Mouse (Mus musculus): Measurements from ENCODE around the gene Nat10. TPM values are rescaled to one million over a fixed set of nuclear protein-coding genes. Genes with fewer than 3 reads are reported as not detected.
A peak's percentile ranks its signal among the peaks of the same experiment; 100 is the strongest.

Gene Nat10
- polyA plus RNA-seq, 1 experiment from 2014 or later, result 33.7 TPM

DNA sequence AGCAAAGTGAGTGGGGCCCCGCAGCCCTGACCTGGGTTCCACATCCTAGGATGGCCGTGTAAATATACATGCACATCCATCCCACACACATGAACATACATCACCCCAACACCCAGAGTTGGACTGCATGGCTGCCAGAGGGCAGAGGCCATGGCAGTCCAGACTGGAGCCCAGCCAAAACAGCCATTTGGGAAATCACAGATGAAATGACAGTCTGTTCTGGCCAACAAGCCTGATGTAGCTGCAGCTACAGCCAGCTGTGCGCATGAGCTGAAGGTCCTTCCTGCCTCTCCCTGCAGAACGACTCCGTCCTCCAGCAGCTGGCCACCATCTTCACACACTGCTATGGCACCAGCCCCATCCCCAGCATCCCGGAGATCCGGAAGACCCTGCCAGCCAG lies 50.2 kb downstream of the Nat10 start:
- Histone ChIP-seq H3K36me3 (peaks cover 96% of the 10 kb centered on the region), H3K9me3 (no peaks in the 10 kb centered on the region), H3K27me3 (no peaks in the 10 kb centered on the region), H3K9ac (replicated peaks) (no peak overlapping the region), H3K4me1 (replicated peaks) (peaks cover 17% of the 10 kb centered on the region), H3K4me3 (replicated peaks) (no peak overlapping the region), H3K4me2 (no peak overlapping the region), H3K27ac (no peak overlapping the region; the same call in 1 of the 2 replicates)
- ATAC-seq (ENCODE audit: insufficient number of reproducible peaks, insufficient read depth, low FRiP score, low TSS enrichment, low read depth), result no peak
- 94% methylated on average over 7 of the region's 7 CpGs for WGBS

DNA sequence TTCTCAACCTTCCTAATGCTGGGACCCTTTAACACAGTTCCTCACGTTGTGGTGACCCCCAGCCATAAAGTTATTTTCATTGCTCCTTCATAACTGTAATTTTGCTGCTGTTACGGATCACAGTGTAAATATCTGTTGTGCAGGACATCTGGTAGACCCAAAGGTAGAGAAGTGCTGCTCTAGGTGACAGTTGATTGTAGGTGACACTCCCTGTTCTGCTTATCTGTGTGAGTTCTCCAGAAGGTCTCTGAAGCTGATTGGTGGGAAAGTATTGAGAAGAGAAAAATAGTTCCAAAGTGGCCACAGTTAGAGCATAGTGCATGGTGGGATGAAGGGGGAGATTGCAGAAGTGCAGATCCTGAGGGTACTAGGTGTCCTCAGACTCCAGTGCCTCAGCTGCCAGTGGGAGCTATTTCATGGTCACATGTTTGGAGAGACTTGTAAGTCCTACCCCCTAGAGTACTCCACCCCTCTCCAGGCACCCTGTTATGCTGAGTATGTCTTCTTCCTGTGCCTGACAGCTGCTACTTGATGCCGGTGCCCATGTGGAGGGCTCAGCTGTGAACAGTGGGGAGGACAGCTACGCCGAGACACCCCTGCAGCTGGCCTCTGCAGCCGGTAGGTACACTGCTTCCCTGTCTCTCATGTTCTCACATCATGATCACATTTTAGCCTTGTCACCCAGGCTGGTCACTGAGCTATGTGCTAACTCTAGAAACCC lies 53.9 kb downstream of the Nat10 start:
- 83% methylated on average over 6 of the region's 6 CpGs for WGBS
- H3K4me2 ChIP-seq, result no peak overlapping the region
- ATAC-seq (ENCODE audit: insufficient number of reproducible peaks, insufficient read depth, low FRiP score, low TSS enrichment, low read depth), result no peak
- no peak overlapping the region for H3K4me3 ChIP-seq (replicated peaks)
- peaks cover 37% of the 10 kb centered on the region for H3K4me1 ChIP-seq (replicated peaks)
- no peaks in the 10 kb centered on the region for H3K27me3 ChIP-seq
- no peak overlapping the region; the same call in 1 of the 2 replicates for H3K27ac ChIP-seq
- no peaks in the 10 kb centered on the region for H3K9me3 ChIP-seq
- peaks cover 92% of the 10 kb centered on the region for H3K36me3 ChIP-seq
- no peak overlapping the region for H3K9ac ChIP-seq (replicated peaks)

DNA sequence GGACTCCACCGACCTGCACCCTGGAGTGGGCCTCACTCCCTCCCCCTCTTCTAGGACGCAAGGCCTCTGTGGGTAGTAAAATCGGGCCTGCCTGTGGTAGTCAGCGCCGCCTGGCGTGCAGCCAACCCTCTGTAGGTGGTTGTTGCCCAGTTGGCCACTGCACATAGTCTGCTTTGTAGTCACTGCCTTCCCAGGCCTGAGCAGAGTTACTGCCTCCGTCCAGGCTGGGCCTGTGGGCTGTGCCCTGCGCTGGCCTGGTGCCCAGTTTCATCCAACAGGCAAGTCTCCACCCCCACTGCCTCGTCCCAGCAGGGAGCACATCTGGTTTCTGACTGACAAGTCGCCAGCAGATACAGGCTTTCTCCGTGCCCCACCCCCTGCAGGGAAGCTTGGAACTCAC lies 54.8 kb downstream of the Nat10 start:
- peak; percentile 86 for ATAC-seq (ENCODE audit: insufficient number of reproducible peaks, insufficient read depth, low FRiP score, low TSS enrichment, low read depth)
- Histone ChIP-seq H3K9ac (replicated peaks) (no peak overlapping the region), H3K27ac (peak overlapping the region; percentile 80), H3K27me3 (no peaks in the 10 kb centered on the region), H3K4me3 (replicated peaks) (no peak overlapping the region), H3K4me1 (replicated peaks) (peaks cover 37% of the 10 kb centered on the region), H3K4me2 (0 out of 2 replicates have a peak overlapping the region, but pooled peaks have one; percentile 1), H3K9me3 (no peaks in the 10 kb centered on the region), H3K36me3 (peaks cover 90% of the 10 kb centered on the region)
- 14% methylated on average over 11 of the region's 11 CpGs for WGBS

DNA sequence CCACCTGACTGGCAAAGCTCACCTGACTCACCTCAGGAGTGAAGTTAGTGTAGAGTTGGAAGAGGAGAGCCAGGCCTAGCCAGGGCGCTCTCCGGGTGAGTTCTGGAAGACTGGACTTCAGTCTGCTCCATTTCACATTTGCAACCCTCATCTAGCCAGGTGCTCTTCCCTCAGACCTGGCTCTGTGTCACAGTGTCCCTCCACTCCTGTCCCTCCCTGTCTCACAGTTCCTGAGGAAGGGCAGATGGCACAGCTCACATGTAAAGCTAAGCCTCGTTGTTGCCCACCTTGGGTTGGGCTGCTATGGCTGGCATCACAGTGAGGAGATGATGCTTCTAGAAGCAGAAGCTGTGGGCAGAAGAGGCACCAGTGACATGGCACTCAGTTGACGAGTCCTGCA lies 55.2 kb downstream of the Nat10 start:
- WGBS, result 74% methylated on average over 4 of the region's 4 CpGs
- no peaks in the 10 kb centered on the region for H3K9me3 ChIP-seq
- H3K4me3 ChIP-seq (replicated peaks), result no peak overlapping the region
- ATAC-seq (ENCODE audit: insufficient number of reproducible peaks, insufficient read depth, low FRiP score, low TSS enrichment, low read depth), result 0 out of 2 replicates have a peak, but pooled peaks have one; percentile 10
- H3K9ac ChIP-seq (replicated peaks), result no peak overlapping the region
- H3K4me2 ChIP-seq, result 0 out of 2 replicates have a peak overlapping the region, but pooled peaks have one; percentile 1
- H3K36me3 ChIP-seq, result peaks cover 86% of the 10 kb centered on the region
- H3K4me1 ChIP-seq (replicated peaks), result peaks cover 37% of the 10 kb centered on the region
- no peaks in the 10 kb centered on the region for H3K27me3 ChIP-seq
- peak overlapping the region; percentile 80 for H3K27ac ChIP-seq

DNA sequence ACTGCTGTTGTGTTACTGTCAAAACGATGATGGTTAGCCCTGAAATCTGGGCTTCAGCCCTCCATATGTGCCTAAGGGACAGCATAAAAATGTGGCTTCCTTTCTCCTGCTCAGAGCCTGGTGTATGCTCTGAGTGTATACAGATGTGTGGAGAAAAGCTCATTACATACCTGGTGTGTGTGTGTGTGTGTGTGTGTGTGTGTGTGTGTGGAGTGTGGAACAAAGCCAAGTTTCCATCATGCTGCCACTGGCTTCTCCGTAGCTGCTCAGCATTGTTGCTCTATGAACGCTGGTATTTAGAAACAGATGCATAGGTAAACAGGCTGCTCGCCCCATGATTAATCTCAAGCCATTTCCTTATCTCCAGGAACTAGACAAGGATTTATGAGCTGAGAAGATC lies 57.2 kb downstream of the Nat10 start:
- Histone ChIP-seq H3K4me1 (replicated peaks) (peaks cover 48% of the 10 kb centered on the region), H3K36me3 (peaks cover 66% of the 10 kb centered on the region)
- ATAC-seq (ENCODE audit: insufficient number of reproducible peaks, insufficient read depth, low FRiP score, low TSS enrichment, low read depth), result no peak

DNA sequence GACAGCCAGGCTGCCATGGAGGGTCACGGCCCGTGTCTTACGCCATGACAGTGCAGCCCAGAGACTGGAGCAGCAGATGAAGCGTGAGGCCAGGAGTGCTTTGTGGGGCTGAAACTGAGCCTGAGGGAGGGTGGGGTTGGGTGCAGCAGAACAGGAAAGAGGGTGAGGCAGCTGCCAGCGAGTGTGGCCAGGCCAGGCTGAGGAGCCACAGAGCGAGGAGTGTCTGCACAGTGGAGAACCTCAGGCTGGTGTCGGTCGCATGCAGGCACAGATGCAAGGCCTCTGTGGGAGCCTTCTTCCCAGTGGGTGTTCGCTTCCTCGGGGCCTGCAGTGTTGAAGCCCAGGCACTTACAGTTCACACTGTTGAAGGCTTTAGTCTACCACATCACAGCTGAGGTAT lies 57.7 kb downstream of the Nat10 start:
- no peak overlapping the region for H3K9ac ChIP-seq (replicated peaks)
- H3K36me3 ChIP-seq, result peaks cover 61% of the 10 kb centered on the region
- no peak overlapping the region for H3K27ac ChIP-seq
- no peak overlapping the region for H3K4me2 ChIP-seq
- H3K27me3 ChIP-seq, result no peaks in the 10 kb centered on the region
- H3K4me1 ChIP-seq (replicated peaks), result peaks cover 48% of the 10 kb centered on the region
- H3K4me3 ChIP-seq (replicated peaks), result no peak overlapping the region
- ATAC-seq (ENCODE audit: insufficient number of reproducible peaks, insufficient read depth, low FRiP score, low TSS enrichment, low read depth), result no peak
- 82% methylated on average over 10 of the region's 10 CpGs for WGBS
- no peaks in the 10 kb centered on the region for H3K9me3 ChIP-seq

More for the DNA sequence above, 57.2 kb downstream of the Nat10 start:
- Histone ChIP-seq H3K4me3 (replicated peaks) (no peak overlapping the region), H3K27ac (no peak overlapping the region), H3K9me3 (no peaks in the 10 kb centered on the region), H3K4me2 (no peak overlapping the region), H3K9ac (replicated peaks) (no peak overlapping the region), H3K27me3 (no peaks in the 10 kb centered on the region)
- WGBS, result 64% methylated on average over 4 of the region's 4 CpGs

DNA sequence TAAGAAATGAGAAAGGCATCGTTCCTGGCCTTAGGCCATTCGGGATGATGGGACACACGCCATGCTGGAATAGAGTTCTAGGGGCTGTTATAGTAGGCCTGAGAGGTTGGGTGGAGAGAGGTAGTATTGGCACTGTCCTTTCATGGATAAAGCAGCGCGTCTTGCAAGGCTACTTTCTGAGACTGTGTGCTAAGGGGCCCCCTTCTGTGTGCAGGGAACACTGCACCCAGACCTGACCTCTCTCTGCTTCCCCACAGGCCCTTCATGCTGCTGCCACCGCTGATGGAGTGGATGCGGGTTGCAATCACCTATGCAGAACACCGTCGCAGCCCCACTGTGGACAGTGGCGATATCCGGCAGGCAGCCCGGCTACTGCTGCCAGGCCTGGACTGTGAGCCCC lies 60.6 kb downstream of the Nat10 start:
- Histone ChIP-seq H3K27ac (no peak overlapping the region), H3K36me3 (peaks cover 36% of the 10 kb centered on the region), H3K9me3 (no peaks in the 10 kb centered on the region), H3K4me1 (replicated peaks) (peaks cover 44% of the 10 kb centered on the region), H3K4me2 (no peak overlapping the region), H3K4me3 (replicated peaks) (no peak overlapping the region), H3K9ac (replicated peaks) (no peak overlapping the region), H3K27me3 (no peaks in the 10 kb centered on the region)
- ATAC-seq (ENCODE audit: insufficient number of reproducible peaks, insufficient read depth, low FRiP score, low TSS enrichment, low read depth), result no peak
- WGBS, result 77% methylated on average over 12 of the region's 12 CpGs

DNA sequence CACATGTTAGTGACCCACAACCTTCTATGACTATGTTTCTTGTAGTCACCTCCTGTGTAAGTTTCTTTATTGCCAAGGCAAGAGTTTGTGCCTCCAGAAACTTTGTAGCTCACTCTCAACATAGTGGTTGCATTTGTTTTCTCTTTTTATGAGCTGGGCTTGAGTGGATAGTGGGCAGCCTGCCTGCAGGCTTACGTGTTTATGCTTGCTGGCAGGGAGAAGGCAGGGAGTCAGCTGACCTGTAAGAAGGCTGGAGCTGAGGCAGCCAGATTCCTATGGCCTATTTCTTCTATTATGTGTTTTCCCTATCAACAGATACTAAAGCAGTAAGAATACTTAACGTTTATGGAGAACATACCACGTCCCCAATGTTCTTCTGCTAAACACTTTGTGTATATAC lies 64.9 kb downstream of the Nat10 start:
- Histone ChIP-seq H3K27me3 (no peaks in the 10 kb centered on the region), H3K4me2 (no peak overlapping the region), H3K9ac (replicated peaks) (no peak overlapping the region), H3K4me3 (replicated peaks) (no peak overlapping the region), H3K4me1 (replicated peaks) (peaks cover 41% of the 10 kb centered on the region), H3K27ac (peak overlapping the region; percentile 82), H3K36me3 (no peaks in the 10 kb centered on the region), H3K9me3 (no peaks in the 10 kb centered on the region)
- 54% methylated on average over 3 of the region's 3 CpGs for WGBS
- ATAC-seq (ENCODE audit: insufficient number of reproducible peaks, insufficient read depth, low FRiP score, low TSS enrichment, low read depth), result peak; percentile 67

DNA sequence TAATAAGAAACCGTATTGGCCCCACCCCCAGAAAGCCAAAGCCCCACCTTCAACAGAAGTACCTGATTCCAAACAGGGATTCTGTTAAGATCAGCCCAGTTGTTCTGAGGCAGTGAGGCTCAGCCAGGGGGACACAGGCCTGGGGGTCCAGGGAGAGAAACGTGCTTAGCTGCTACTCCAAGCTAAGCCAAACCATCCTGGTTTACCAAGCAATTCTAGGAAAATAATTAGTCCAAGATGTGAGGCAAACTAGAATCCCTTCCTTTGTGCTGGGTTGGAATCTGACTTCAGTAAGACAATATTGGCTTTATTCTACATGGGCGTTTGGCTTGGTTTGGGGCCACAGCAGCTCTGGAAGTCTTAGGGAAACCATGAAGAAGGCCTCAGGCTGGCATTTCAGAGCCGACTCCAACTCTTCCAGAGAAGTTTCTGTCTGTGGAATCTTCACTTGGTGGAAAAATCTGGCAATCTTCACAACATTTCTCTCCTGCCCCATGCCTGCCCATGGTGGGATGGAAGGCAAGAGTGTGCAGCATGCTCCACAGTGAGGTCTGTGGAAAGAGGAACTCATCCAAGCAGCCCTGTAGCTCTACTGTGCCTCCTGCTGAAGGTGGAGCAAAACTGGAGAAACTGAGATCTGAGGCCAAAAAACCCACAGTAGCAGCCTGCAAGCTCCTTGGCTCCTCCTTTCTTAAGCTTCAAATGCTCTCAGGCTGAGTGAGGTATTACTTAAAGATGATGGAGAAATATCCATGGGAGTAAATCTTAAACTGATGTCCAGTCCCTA lies 66.1 kb downstream of the Nat10 start:
- no peak overlapping the region for H3K4me3 ChIP-seq (replicated peaks)
- H3K4me1 ChIP-seq (replicated peaks), result peaks cover 41% of the 10 kb centered on the region
- peak overlapping the region; percentile 82 for H3K27ac ChIP-seq
- H3K36me3 ChIP-seq, result peaks cover 2% of the 10 kb centered on the region; the same call in 1 of the 2 replicates
- H3K27me3 ChIP-seq, result no peaks in the 10 kb centered on the region
- WGBS, result 35% methylated on average over 4 of the region's 4 CpGs
- no peak for ATAC-seq (ENCODE audit: insufficient number of reproducible peaks, insufficient read depth, low FRiP score, low TSS enrichment, low read depth)
- H3K9ac ChIP-seq (replicated peaks), result no peak overlapping the region
- H3K9me3 ChIP-seq, result no peaks in the 10 kb centered on the region
- H3K4me2 ChIP-seq, result no peak overlapping the region

DNA sequence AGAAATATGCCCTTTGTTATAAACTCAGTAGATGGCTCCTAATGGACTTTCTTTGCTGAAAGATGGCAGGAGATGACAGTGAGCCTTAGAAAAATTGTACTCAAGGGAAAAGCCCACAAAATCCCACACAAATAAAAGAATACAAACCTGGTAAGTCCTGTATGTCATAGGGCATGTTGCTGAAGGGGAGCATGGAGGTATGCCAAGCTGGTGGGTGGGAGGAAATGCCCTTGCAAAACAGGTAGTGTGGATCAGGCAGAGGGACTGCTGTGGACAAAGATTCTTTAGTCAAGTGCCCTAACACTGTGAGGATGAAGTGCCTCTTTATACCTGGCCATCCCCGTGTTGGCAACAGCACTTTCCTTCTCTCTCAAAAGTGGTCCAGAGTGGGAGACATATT lies 68.3 kb downstream of the Nat10 start:
- no peaks in the 10 kb centered on the region for H3K27me3 ChIP-seq
- H3K4me3 ChIP-seq (replicated peaks), result no peak overlapping the region
- H3K27ac ChIP-seq, result no peak overlapping the region
- H3K9ac ChIP-seq (replicated peaks), result no peak overlapping the region
- no peak for ATAC-seq (ENCODE audit: insufficient number of reproducible peaks, insufficient read depth, low FRiP score, low TSS enrichment, low read depth)
- H3K4me1 ChIP-seq (replicated peaks), result peaks cover 36% of the 10 kb centered on the region
- H3K4me2 ChIP-seq, result no peak overlapping the region
- WGBS, result 94% methylated on average over 1 of the region's 1 CpGs
- H3K36me3 ChIP-seq, result peaks cover 21% of the 10 kb centered on the region; the same call in 1 of the 2 replicates
- no peaks in the 10 kb centered on the region for H3K9me3 ChIP-seq

DNA sequence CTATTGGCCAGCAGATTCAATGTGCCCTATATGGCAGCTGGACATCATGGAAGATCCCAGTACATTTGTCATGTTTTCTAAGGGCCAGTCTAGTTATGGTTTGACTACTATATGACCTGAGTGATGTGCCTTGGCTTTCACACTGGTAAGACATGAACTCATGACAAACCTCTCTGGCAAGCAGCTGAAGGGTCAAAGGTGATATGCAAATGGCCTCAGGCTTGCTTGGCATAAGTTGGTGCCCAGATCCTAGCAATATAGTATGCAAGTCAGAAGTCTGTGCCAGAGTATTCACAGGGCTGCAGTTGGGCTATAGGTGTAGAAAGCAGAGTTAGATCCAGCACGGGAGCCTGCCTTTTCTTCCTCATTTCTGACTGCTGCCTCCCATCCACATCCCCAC lies 69.8 kb downstream of the Nat10 start:
- Histone ChIP-seq H3K4me2 (no peak overlapping the region), H3K9ac (replicated peaks) (no peak overlapping the region), H3K27ac (no peak overlapping the region), H3K4me3 (replicated peaks) (no peak overlapping the region), H3K27me3 (no peaks in the 10 kb centered on the region), H3K36me3 (peaks cover 25% of the 10 kb centered on the region; the same call in 1 of the 2 replicates), H3K4me1 (replicated peaks) (peaks cover 33% of the 10 kb centered on the region), H3K9me3 (no peaks in the 10 kb centered on the region)
- no peak for ATAC-seq (ENCODE audit: insufficient number of reproducible peaks, insufficient read depth, low FRiP score, low TSS enrichment, low read depth)
- 85% methylated on average over 1 of the region's 1 CpGs for WGBS

Data from limb, embryonic 12.5 days (tissue).